Mouse (Mus musculus) gastrocnemius, adult 18-20 months (tissue): ENCODE measurements around the gene Naip1. TPM values are rescaled to one million over a fixed set of nuclear protein-coding genes. Genes with fewer than 3 reads are reported as not detected.
"Not testable (repeated sequence)": the region's sequence is repeated elsewhere in the genome, so short reads cannot be mapped to it uniquely, and the experiment has no call there.

Experiments
- DNase-seq: peaks from one replicate; pipeline ENCODE4 v3.0.0; 2021; ENCODE audit warnings: low spot score
- total RNA-seq, 2 experiments: library from RNA; stranded (reverse); gene quantifications; 2 replicates each; pipeline ENCODE4 v1.2.3; 2021

Naip1 gene
- total RNA-seq, 2 experiments from 2014 or later = not detected

DNA sequence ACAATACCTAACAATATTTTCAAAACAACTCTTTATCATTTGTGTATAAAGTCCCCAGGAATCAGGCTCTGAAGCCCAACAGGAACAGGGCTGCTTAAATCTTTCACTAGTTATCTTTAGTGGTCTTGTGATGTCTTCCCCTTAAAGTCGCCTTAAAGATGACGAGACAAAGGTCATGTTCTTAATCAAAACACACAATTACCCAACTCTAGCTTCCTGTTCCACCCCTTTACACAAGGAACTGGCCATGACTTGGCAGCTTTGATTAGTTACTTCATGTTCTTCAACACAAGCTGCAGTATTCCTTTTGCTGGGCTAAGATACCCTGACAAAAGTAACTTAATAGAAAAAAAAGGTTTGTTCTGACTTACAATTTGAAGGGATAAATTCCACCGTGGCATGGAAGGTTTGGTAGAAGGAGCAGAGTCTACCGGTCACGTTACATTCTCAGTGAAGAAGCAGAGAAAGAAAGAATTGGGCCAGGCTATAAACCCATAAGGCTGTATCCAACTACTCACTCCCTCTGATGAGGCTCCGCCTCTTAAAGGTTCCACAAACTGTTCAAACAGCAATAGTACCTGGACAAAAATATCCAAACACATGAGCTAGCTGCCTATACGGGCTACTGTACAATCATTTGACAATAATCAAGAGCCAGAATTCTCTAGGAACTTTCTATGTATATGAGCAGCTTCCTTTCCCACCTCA is 49.6 kb downstream of the Naip1 start:
- not testable (repeated sequence) for DNase-seq

GRCm38 (mm10) chr13:100391021-100391420 is 61.6 kb downstream of the Naip1 start:
- not testable (repeated sequence) for DNase-seq

DNA sequence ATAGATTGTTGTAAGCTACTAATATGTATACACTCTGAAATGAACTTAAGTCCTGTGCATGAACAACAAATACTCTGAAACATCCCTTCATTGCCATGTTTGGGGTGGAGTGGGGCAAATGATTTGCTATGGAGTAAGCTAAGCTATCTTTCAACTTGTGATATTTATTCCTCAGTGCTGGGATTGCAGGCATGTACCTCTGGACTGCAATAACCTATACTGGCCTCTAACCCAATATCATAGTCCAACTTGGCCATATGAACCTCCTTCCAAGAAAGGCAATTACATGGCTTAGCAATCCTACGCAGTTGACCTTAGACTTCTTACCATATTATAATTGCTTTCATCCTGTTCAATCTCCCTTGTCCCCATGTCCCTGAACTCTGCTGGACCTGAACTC is 82.1 kb downstream of the Naip1 start:
- DNase-seq = no peak

Other genes with a start within 250 kb of the Naip1 start
- gene Naip5, start 206.5 kb downstream of the Naip1 start, total RNA-seq = under 1 TPM in 1 of 2 experiments, not detected in 1; 0.14 TPM
- gene Naip6, start 135.2 kb downstream of the Naip1 start, total RNA-seq = under 1 TPM; 0.07 TPM
- 10 to 100 TPM; 17.8 to 22.5 TPM for gene Gtf2h2, start 39.7 kb upstream of the Naip1 start, total RNA-seq
- under 1 TPM in 1 of 2 experiments, not detected in 1; 0.14 TPM for gene Ocln, start 99.8 kb upstream of the Naip1 start, total RNA-seq
- gene Marveld2, start 164.1 kb upstream of the Naip1 start, total RNA-seq = under 1 TPM; 0.33 to 0.41 TPM
- gene Ak6, start 198.1 kb upstream of the Naip1 start, total RNA-seq = 10 to 100 TPM; 72.1 to 74.4 TPM
- gene Rad17, start 198.2 kb upstream of the Naip1 start, total RNA-seq = 10 to 100 TPM; 11.4 to 13.9 TPM
- 1 to 10 TPM; 7.1 to 7.2 TPM for gene Taf9, start 198.7 kb upstream of the Naip1 start, total RNA-seq
- under 1 TPM in 1 of 2 experiments, not detected in 1; 0.27 TPM for gene Ccdc125, start 216.8 kb upstream of the Naip1 start, total RNA-seq